8 mouse cellular contexts compared by ENCODE assay signal in the genomic region with DNA sequence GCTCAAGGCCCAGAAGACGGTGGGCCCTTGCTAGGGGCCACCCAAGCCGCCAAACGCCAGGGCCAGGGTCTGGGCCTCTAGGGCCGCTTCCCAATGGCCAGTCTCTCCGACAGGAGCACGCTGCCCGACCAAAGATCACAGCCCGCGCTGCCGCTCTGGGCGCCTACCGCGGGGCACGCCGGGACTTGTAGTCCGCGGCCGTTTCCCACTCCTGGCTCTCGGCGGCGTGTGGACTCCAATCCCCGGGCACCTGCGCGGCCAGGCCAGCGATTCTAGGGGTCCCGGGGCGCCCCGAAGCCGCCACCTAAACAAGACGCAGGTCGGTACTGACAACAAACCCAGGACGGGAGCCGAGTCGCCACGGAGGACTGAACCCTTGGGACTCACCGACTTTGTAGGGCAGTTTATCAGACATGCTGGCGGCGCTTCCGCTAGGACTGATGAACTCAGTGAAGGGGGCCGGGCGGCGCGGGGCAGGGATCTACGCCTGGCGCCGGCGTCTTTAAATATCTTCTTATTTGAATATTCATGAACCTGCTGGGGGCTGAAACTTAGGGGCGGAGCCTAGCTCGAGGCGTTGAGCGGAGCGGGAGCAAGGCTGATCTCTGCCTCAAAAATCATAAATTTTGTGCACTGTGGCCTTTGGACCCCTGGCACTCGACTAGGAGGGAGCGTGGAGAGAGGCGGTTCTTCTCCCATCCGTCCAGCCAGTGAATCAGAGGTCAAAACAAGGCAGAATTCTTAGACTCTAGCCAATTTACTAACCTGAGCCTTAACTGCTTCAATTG. TPM values are rescaled to one million over a fixed set of nuclear protein-coding genes. Genes with fewer than 3 reads are reported as not detected.
DNase-seq lines count a peak whose midpoint lies in the region; ATAC-seq lines count a peak whose summit lies in the region.

A gene (minus strand): TSS at position 520 of the 788 bp plus-strand sequence.

- peaks cover 21% of the 10 kb centered on the region for H3K4me1 ChIP-seq in hindbrain, embryonic 13.5 days (replicated peaks)

- H3K36me3 ChIP-seq in hindbrain, embryonic 13.5 days, result no peaks in the 10 kb centered on the region

- no peaks in the 10 kb centered on the region for H3K9me3 ChIP-seq in hindbrain, embryonic 13.5 days

- H3K4me2 ChIP-seq in hindbrain, embryonic 13.5 days, result peak within 1 kb of the TSS; percentile 74

- peak within 1 kb of the TSS; percentile 88 for H3K9ac ChIP-seq in hindbrain, embryonic 13.5 days

- H3K27ac ChIP-seq in hindbrain, embryonic 13.5 days, result peak within 1 kb of the TSS; percentile 87

- H3K27me3 ChIP-seq in hindbrain, embryonic 13.5 days, result no peaks in the 10 kb centered on the region

- under 1% methylated on average over 56 of the region's 56 CpGs for WGBS in hindbrain, embryonic 13.5 days

- ATAC-seq in hindbrain, embryonic 13.5 days (ENCODE audit: low FRiP score), result peak; percentile 96

- H3K4me3 ChIP-seq in hindbrain, embryonic 13.5 days, result peak within 1 kb of the TSS; percentile 66

- peak; percentile 93 for DNase-seq in NIH3T3 (ENCODE audit: low read depth)
- DNase-seq in cerebellum, postnatal 10 days, result peak; percentile 94 to 97
- DNase-seq in frontal cortex, postnatal 14 days (ENCODE audit: low spot score in 2 of 2), result peak; percentile 78 to 85
- peak; percentile 75 to 90 for DNase-seq in layer of hippocampus, postnatal 25 days (ENCODE audit: extremely low spot score in 1 of 2, low spot score in 1 of 2)
- peak; percentile 90 for DNase-seq in lung, postnatal 25 days (ENCODE audit: low spot score)
- peak; percentile 94 for DNase-seq in retina, embryonic 14.5 days (ENCODE audit: low spot score)
- DNase-seq in thymus, postnatal 4 days, result peak; percentile 93

RNA-seq across cellular contexts. Expression of the gene that starts here (rescaled TPM):
- polyA plus RNA-seq in hindbrain, embryonic 13.5 days (2015; fragmentation: Nextera tagmentation; extraction: Ambion mirVana), result 36.0 and 37.1 TPM in 2 replicates
- 10 to 100 TPM; 15.4 TPM for total RNA-seq in layer of hippocampus, postnatal 25 days (2021)

Comparison
In these comparisons a context has a peak if more than half of its experiments do, and no peak if none do; other contexts are left out.
1. Peak in every context shown above with its lines: DNase-seq, ATAC-seq, H3K4me3 ChIP-seq and H3K27ac ChIP-seq.